Mouse (Mus musculus) heart, adult 2 months (tissue): ENCODE data around the gene Myl7. TPM values are rescaled to one million over a fixed set of nuclear protein-coding genes. Genes with fewer than 3 reads are reported as not detected.
"Not testable (repeated sequence)": the region's sequence is repeated elsewhere in the genome, so short reads cannot be mapped to it uniquely, and the experiment has no call there.

Source experiments
- DNase-seq, 2 experiments: peaks; one replicate each; pipeline ENCODE4 v3.0.0; 2021
- H3K27ac ChIP-seq: fragments of 200-600 bp; 2 replicates; pipeline ENCODE4 v1.8.1; 2022
- H3K27me3 ChIP-seq: fragments of 200-500 bp; 2 replicates; pipeline ENCODE4 v1.6.1; 2012; ENCODE audit warnings: mild to moderate bottlenecking, low read length, inconsistent platforms, mixed read lengths; ENCODE audit not compliant: control insufficient read depth, insufficient read depth
- H3K36me3 ChIP-seq: fragments of 200-500 bp; 2 replicates; pipeline ENCODE4 v1.6.1; 2012; ENCODE audit warnings: low read length, inconsistent platforms; ENCODE audit not compliant: control insufficient read depth, insufficient read depth
- H3K4me1 ChIP-seq: fragments of 200-500 bp; 2 replicates; pipeline ENCODE4 v1.6.1; 2011; ENCODE audit warnings: low read length; ENCODE audit not compliant: control insufficient read depth, insufficient read depth
- H3K4me3 ChIP-seq: fragments of 200-600 bp; 2 replicates; pipeline ENCODE4 v1.8.1; 2022
- H3K79me2 ChIP-seq: fragments of 200-500 bp; replicated peaks from 2 replicates; pipeline ENCODE4 v1.6.1; 2012; ENCODE audit warnings: mild to moderate bottlenecking, inconsistent platforms, low read length, moderate library complexity, mixed read lengths; ENCODE audit not compliant: control insufficient read depth, insufficient read depth
- H3K9ac ChIP-seq: fragments of 200-500 bp; 2 replicates; pipeline ENCODE4 v1.6.1; 2012; ENCODE audit warnings: low read depth, mild to moderate bottlenecking, control low read depth, inconsistent platforms, low read length, mixed read lengths
- CTCF ChIP-seq: fragments of 200-600 bp; IDR thresholded peaks from 2 replicates; pipeline ENCODE4 v1.8.1; 2022; ENCODE audit warnings: antibody characterized with exemption, mild to moderate bottlenecking, moderate library complexity
- EP300 ChIP-seq: fragments of 200-500 bp; IDR thresholded peaks from 2 replicates; pipeline ENCODE4 v1.6.1; 2011; ENCODE audit warnings: low read depth, low read length, control low read depth; ENCODE audit not compliant: insufficient read depth
- POLR2A ChIP-seq: fragments of 200-500 bp; IDR thresholded peaks from 2 replicates; pipeline ENCODE4 v1.6.1; 2011; ENCODE audit warnings: mild to moderate bottlenecking, low read depth, low read length, control low read depth; ENCODE audit not compliant: insufficient read depth
- WGBS: fragments of 180-500 bp; shearing (Covaris S2); methylation state at CpG from one replicate; pipeline ENCODE4 v1.1.7; 2018; 5-methylcytosine and 5-hydroxymethylcytosine counted together
- intact Hi-C: fragments of 180-260 bp; cut with DNase I; formaldehyde crosslinking; loops from one replicate; pipeline ENCODE4 v1.15.1; 2025
- polyA plus RNA-seq: library from polyadenylated mRNA; depleted of rRNA; stranded (reverse); fragments of >200 nt; gene quantifications from 2 replicates; pipeline ENCODE4 v1.2.3, GENCODE M21; 2012
- total RNA-seq, 2 experiments: library from RNA; stranded (reverse); gene quantifications; 2 replicates each; pipeline ENCODE4 v1.2.3; 2021

Myl7 gene
- total and polyA plus RNA-seq, 3 experiments, result 463 to 1,658 (median 551) TPM

GRCm38 (mm10) chr11:5892810-5893368, 5.7 kb downstream of the Myl7 start:
- Histone ChIP-seq H3K4me1 (no peaks in the 10 kb centered on the region), H3K36me3 (no peaks in the 10 kb centered on the region), H3K27ac (peak overlapping the region; percentile 23; the same call in 1 of the 2 replicates), H3K4me3 (no peak overlapping the region), H3K79me2 (no peaks in the 10 kb centered on the region), H3K9ac (no peak overlapping the region), H3K27me3 (0 out of 2 replicates have a peak, but pooled peaks cover 2% of the 10 kb centered on the region)
- intact Hi-C loops, result no loop called here
- no peak for DNase-seq
- TF ChIP-seq CTCF (no peak), POLR2A (no peak), EP300 (no peak)
- WGBS, result 48% methylated on average over 4 of the region's 4 CpGs

DNA sequence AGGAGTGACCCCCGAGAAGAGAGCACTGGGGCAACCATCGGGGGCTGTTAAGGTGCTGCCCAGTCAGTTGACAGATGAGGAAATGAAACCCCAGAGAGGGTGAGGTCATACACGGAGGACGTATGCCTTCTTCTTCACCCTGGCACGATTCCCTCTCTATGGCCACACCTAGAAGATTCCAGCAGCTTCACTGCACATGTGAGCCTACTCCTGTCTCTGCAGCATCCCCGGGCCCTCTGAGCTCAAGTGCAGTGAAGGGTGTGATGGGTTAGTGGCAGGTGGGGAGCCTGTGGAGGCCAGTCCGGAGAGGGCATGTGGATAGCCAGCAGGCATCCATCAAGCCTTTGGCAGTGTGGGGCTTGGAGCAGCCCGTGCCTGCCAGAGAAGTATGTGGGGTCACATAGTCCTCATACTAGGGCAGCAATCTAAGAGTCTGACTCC, 6.4 kb downstream of the Myl7 start:
- intact Hi-C loops, result no loop called here
- Histone ChIP-seq H3K9ac (no peak overlapping the region), H3K27ac (peak overlapping the region; percentile 46), H3K36me3 (no peaks in the 10 kb centered on the region), H3K4me1 (no peaks in the 10 kb centered on the region), H3K79me2 (no peaks in the 10 kb centered on the region), H3K4me3 (no peak overlapping the region), H3K27me3 (0 out of 2 replicates have a peak, but pooled peaks cover 2% of the 10 kb centered on the region)
- 21% methylated on average over 8 of the region's 8 CpGs for WGBS
- TF ChIP-seq POLR2A, result no peak
- no peak for TF ChIP-seq CTCF
- TF ChIP-seq EP300, result no peak
- peak in 1 of 2 experiments; percentile 33 for DNase-seq

DNA sequence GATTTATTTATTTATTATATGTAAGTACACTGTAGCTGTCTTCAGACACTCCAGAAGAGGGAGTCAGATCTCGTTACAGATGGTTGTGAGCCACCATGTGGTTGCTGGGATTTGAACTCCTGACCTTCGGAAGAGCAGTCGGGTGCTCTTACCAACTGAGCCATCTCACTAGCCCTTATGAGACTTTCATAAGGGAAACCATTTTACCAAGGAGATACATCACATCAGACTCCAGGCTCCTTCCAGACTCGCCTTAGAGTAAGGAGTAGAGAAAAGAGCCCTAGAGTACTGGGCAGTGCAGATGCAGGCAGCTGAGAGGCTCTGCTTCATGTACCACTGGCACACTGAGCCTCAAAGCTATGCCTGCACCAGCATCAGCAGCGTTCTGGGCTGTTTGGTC, 10.0 kb downstream of the Myl7 start:
- not testable (repeated sequence) for H3K9ac ChIP-seq, H3K4me3 ChIP-seq, H3K27me3 ChIP-seq, H3K27ac ChIP-seq, DNase-seq, H3K4me1 ChIP-seq, H3K79me2 ChIP-seq, H3K36me3 ChIP-seq
- intact Hi-C loops, result loop anchor here (5.0 to 10.0 kb wide), 3 partner anchors 234 to 401 kb away; partner anchors contain the start of gene Ccdc117
- 76% methylated on average over 5 of the region's 5 CpGs for WGBS

DNA sequence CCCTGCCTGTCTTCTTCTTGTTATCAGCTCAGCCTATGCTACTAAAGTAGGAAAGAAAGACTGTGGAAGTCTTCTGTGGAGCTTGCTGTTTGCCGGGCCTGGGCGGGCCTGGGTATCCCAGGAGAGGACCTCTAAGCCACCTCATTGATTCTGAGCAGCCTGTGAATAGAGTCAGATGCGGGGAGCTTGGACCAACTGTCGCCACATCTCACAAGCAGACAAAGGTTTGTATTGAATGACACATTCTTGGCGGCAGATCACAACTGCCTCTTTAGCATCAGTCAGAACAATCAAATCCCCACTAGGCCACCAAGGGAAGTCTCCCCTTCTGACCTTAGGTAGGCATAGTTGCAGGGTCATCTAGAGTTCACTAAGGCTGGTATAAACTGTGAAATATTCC, 11.3 kb downstream of the Myl7 start:
- intact Hi-C loops, result loop anchor here (2.0 to 10.0 kb wide), 5 partner anchors 28 to 400 kb away; partner anchors contain the start of genes Ccdc117 and Ykt6
- no peak overlapping the region for H3K4me3 ChIP-seq
- WGBS, result 65% methylated on average over 5 of the region's 5 CpGs

GRCm38 (mm10) chr11:5886187-5886586, 12.4 kb downstream of the Myl7 start:
- peak; percentile 51 to 61 for DNase-seq
- Histone ChIP-seq H3K27ac (no peak overlapping the region), H3K4me1 (no peaks in the 10 kb centered on the region), H3K79me2 (no peaks in the 10 kb centered on the region), H3K27me3 (no peaks in the 10 kb centered on the region), H3K9ac (no peak overlapping the region), H3K36me3 (no peaks in the 10 kb centered on the region), H3K4me3 (no peak overlapping the region)
- TF ChIP-seq CTCF (peak; percentile 97; the same call in 1 of the 2 replicates), POLR2A (no peak)
- intact Hi-C loops, result loop anchor here (2.0 to 10.0 kb wide), 5 partner anchors 29 to 399 kb away; partner anchors contain the start of genes Ccdc117 and Ykt6
- 13% methylated on average over 9 of the region's 9 CpGs for WGBS

More for the DNA sequence above, 11.3 kb downstream of the Myl7 start:
- Histone ChIP-seq H3K9ac (no peak overlapping the region), H3K4me1 (no peaks in the 10 kb centered on the region), H3K27ac (no peak overlapping the region), H3K27me3 (no peaks in the 10 kb centered on the region), H3K79me2 (no peaks in the 10 kb centered on the region), H3K36me3 (no peaks in the 10 kb centered on the region)
- no peak for DNase-seq
- TF ChIP-seq CTCF, result no peak
- TF ChIP-seq EP300, result no peak
- TF ChIP-seq POLR2A, result no peak

GRCm38 (mm10) chr11:5882518-5882917, 16.1 kb downstream of the Myl7 start:
- intact Hi-C loops, result loop anchor here (10.0 kb wide), 2 partner anchors 228 to 338 kb away; partner anchors contain the start of gene Ccdc117
- H3K79me2 ChIP-seq, result no peaks in the 10 kb centered on the region
- 45% methylated on average over 8 of the region's 8 CpGs for WGBS

More at GRCm38 (mm10) chr11:5882518-5882917, 16.1 kb downstream of the Myl7 start:
- TF ChIP-seq POLR2A, result no peak
- TF ChIP-seq CTCF, result no peak
- TF ChIP-seq EP300, result no peak
- H3K36me3 ChIP-seq, result no peaks in the 10 kb centered on the region
- no peaks in the 10 kb centered on the region for H3K27me3 ChIP-seq
- H3K27ac ChIP-seq, result no peak overlapping the region
- no peak overlapping the region for H3K4me3 ChIP-seq
- H3K4me1 ChIP-seq, result no peaks in the 10 kb centered on the region
- no peak overlapping the region for H3K9ac ChIP-seq
- no peak for DNase-seq
